Mouse (Mus musculus): ENCODE data around the gene Itpr3. TPM values are rescaled to one million over a fixed set of nuclear protein-coding genes. Genes with fewer than 3 reads are reported as not detected.

Itpr3 gene
- polyA plus RNA-seq, 1 experiment: 10.6 TPM

DNA sequence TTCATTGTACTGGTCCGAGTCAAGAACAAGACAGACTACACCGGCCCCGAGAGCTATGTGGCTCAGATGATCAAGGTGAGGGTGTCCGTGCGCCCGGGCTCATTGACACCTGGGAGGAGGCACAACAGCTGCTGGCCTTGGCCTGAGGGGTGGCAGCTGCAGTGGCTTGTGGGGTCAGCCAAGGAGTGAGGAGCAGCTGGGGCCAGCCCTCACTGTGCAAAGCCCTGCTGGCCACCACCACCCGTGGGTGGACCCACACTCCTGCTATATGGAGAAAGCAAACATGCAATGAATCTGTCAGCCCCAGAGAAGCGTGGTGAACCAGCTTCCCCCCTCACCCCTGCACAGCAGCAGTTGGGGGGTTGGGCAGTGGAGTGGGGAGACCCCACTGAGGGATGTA lies 62.9 kb downstream of the Itpr3 start:
- no peak for DNase-seq (ENCODE audit: low read depth)

DNA sequence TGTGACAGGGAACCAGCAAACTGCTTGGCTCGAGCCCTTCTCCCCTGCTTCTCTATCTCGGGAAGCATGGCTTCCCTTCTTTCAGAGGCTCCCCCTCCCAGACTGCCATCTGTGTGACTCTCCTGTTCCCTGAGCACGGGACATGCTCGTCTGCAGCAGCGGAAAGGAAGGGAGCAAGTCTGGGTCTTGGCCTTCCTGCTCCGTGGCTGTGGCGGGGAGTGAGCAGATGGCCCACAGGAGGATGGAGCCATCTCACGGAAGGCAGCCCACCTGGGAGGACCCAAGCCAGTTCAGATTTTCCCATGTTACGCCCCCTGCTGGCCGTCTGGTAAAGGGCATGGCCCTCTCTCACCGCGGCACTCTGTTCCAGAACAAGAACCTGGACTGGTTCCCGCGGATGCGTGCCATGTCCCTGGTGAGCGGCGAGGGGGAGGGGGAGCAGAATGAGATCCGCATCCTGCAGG lies 63.5 kb downstream of the Itpr3 start:
- no peak for DNase-seq (ENCODE audit: low read depth)

DNA sequence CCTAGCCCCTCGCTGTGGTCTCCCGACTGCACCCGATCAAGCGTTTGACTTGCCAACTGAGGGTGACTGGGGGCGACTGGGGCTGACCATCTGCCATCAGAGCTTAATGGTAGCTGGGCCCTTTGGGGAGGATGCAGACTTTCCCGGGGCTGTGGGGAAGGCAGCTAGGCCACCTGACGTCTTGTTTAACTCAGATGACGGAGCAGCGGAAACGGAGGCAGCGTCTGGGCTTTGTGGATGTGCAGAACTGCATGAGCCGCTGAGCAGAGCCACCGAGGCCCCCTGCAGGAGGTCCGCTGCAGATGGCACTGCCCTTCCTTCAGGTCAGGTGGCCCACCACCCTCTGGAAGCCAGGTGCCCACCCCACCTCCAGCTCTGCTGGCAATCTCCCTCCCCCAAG lies 64.2 kb downstream of the Itpr3 start:
- no peak for DNase-seq (ENCODE audit: low read depth)

DNA sequence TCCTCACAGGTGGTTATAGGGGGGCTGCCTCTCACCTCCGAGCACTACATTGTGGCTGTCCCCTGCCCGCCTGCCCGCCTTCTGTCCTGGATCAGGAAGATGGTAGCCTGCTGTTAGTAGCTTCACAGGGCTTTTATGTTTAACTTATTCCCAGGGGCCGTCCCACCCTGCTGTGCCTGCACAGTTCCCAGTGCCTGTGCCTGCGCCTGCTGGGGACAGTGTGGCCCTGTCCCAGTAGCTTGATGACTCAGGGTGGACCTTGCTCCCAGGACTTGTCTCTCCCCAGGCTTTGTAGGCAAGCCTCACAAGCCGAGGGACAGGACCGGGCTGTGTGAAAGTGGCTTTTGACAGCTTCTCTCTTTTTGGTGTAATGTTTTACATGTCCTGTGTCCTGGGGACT lies 64.7 kb downstream of the Itpr3 start:
- no peak for DNase-seq (ENCODE audit: low read depth)

DNA sequence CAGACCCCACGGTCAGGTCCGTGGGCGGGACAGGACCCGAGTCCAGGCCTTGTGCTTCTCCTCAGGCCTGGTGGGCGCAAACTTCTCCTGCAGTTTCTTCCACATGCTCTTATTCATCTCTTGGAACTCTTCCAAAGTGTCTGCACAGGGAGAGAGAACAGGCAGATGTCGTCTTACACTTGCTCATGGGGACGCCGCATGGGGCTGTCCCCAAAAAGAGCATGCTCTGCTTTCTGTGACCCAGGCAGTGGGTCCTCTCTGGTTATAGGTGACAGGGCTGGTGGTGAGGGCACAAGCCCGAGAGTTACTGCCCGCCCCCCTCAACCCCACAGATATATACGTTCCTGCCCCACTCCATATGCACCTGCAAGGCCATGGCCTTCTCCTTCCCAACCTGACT lies 65.6 kb downstream of the Itpr3 start:
- DNase-seq (ENCODE audit: low read depth): no peak

DNA sequence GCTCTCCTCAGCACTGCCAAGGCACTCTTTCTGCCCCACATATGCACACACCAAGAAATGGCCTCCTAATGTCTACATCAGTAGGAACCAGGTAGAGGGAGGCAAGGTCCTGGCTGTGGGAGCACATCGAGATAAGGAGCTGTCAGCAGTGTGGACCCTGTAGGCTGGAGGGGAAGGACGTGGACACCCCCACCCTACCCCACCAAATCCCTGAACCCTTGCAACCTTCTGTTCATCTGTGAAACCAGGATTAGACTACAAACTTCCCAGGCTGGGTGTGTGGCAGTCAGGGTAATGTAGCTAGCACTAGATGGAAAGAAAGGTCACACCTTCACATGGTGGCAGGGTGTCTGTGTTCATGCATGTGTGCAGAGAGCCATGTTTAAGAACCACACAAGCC lies 66.0 kb downstream of the Itpr3 start:
- no peak for DNase-seq (ENCODE audit: low read depth)

DNA sequence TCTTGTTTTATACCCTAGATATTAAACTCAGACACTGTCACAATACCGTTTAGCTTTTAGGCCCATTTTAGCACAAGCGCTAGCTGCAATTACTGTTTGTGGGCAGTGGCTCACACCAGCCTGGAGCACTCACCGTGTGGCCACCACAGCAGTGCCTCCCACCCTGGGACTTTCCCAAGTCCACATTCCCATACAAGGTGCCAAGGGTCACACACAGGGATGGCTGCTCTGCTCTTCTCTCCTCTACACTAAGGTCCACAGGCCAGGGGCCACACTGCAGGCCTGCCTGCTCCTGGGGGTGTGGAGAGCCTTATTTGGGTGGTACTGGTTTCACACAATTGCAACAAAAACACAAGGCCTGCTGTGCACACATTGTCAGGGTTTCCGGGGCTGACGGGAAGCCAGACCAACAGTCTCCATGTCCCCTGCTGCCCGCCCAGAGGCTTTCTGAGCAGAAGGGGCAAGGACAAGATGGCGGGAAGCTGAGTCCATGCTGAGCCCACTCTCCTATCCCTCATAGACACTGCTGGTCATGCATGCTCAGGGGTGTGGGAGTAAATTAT lies 66.8 kb downstream of the Itpr3 start:
- no peak for DNase-seq (ENCODE audit: low read depth)

DNA sequence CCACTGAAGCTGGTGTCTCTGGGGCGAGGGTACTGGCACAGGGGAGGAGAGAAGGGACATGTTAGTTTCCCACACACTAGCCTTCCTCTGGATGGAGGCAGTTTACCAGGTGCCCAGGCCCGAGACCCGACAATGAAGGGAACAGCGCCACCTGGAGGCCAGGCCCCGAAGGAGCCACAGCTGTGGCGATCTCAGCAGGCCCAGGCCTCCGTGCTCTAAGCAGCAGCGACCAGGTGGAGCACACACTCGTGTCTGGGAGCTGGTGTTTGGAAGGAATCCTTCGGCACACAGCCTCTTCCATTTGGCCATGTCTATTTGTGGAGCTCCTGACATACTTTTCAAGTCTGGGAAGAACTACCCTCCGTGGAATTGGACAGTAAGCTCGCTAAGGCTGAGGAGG lies 68.1 kb downstream of the Itpr3 start:
- no peak for DNase-seq (ENCODE audit: low read depth)

DNA sequence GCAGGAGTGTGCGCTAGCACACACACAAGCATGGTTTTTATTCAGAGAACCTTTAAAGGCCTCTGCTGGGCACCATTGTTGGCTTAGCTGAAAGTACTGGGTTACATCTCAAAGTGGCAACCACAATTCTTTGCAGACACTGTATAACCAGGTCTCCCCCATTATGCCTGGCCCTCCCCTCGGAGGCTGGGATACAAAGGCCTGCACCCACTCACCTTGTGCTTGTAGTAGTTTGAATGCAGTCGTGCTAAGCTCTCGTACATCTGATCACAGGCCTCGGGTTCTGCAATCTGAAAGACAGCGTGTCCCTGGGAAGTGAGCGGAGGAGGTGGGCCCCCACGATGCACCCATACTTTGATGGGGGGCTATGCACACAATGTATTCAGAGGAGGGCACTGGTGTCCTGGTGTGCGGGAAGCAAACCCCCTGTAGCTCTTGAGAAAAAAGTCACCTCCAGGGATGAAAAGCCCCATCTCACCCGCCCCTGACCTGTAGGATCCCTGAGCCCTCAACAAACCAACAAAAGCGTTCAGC lies 68.6 kb downstream of the Itpr3 start:
- no peak for DNase-seq (ENCODE audit: low read depth)

DNA sequence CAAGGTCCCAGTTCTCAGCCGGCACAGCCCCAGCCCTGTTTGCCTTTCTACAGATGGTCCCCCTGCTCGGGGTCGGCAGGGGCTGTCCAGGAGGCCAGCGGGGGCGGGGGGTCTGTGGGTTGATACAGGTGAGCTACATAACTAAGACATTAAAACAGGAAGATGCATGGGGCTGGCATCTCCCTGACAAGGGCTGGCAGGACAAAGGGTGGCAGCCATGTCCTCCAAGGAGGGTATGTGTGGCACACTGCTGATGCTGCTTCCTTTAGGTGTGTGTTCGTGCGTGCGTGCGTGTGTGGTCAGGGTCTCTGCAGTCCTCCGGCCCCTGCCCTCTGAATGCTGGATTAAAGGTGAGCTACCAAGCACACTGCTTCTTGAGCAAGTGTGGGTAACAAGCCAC lies 69.9 kb downstream of the Itpr3 start:
- DNase-seq (ENCODE audit: low read depth): no peak

DNA sequence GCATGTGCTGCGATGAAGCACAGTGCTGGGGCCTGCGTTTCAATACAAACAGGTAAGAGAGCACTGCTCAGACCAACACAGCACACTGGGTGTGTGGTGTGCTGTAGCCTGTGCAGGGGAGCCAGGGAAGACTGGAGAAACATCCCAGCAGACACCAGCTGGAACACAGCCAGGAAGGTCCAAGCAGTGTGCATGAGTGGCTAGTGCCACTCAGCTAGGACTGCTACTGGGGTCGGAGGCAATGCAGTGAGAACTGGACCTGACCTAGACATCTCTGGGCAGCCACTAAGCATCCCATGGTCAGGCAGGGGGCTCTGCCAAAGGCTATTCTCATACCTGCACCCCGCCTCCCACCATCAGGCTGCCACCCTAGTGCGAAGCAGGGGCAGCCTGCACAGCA lies 71.1 kb downstream of the Itpr3 start:
- no peak for DNase-seq (ENCODE audit: low read depth)

DNA sequence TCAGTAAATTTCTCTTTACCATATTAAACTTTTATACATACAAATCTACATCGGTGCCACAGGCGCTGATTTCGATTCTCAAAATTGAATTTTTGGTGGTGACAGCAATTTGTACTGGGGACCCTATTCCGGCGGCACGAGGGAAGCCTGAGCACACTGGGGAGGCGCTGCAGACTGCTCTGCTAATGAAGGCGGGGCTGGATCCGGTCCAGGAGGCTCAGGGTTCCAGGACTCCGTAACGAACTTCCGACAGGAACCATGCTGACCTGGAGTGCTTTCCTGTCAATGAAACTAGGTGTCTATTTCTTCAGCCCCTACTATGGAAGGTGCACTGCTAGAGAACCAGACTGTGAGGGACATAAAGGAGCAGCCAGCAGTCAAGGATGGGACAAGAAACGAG lies 72.2 kb downstream of the Itpr3 start:
- no peak for DNase-seq (ENCODE audit: low read depth)

DNA sequence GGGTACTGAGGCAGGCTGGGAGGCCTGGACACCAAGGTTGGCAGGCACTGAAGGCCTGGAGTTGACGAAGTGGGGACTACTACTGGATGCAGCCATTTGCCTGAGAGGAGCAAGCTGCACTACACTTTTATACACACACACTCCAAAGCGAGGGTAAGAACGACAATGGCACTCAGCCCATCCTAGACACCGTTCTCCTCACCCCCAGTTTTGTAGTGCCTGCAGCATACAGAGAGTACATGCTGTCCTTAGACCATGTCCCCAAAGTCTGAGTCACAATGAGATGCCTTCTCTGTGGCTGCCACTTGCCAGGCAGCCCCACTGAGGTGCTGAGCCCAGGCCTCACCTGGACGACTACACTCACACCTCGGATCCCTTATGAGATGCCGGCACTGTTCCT lies 72.7 kb downstream of the Itpr3 start:
- no peak for DNase-seq (ENCODE audit: low read depth)

DNA sequence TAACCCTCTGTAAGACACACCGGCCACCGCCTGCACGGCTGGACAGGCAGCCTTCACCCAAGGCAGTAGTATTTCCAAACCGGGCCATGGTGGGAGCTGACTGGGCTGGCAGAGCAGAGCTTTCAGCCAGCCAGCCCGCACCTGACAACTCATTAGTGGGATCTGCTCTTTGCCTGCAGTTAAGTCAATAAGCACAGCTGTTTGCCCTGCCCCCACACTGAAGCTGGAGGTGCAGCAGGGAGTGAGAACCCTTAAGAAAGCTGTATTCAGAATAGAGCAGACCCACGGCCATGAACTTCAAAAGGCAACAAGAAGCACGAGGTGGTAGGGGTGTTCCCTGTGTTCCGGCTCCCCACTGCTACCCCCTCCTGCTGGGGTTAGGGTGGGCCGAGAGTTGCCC lies 73.1 kb downstream of the Itpr3 start:
- DNase-seq (ENCODE audit: low read depth): no peak

DNA sequence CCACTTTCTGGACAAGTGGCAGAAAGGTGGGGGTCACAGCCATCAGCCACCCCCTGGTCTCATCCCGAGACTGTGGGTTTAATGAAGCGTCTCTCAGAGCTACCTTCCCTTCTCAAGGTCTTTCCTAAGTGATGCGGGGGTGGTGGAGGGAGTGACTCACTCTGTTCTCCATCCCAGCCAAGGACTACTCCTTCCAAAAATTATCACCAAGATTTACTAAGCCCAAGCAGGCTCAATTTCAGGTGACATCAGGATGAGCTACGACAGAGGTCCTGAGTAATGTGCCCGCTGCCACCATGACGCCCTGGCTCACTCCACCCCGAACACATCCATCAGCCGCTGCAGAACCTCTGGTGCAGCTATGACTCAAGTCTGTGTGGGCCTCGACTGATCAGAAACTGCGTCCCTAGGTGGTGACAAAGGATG lies 74.1 kb downstream of the Itpr3 start:
- DNase-seq (ENCODE audit: low read depth): peak; percentile 67

DNA sequence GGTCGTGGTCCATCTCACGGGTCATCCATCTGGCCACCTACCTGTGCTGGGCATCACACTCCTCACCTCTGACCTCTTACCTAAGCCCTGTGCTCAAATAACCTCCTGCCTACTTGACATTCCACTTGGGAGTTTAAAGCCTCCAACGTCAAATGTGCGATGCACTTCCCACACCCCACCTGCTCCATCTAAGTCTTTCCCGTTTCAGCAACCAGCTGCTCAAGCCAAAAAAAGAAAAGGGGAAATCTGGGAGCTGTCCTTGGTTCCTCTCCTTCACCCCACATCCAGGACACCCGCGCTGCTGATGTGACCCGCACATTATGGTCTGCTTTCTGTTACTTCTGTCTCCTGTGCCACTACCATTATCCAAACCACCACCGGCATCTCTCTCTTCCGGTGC lies 75.1 kb downstream of the Itpr3 start:
- DNase-seq (ENCODE audit: low read depth): no peak

DNA sequence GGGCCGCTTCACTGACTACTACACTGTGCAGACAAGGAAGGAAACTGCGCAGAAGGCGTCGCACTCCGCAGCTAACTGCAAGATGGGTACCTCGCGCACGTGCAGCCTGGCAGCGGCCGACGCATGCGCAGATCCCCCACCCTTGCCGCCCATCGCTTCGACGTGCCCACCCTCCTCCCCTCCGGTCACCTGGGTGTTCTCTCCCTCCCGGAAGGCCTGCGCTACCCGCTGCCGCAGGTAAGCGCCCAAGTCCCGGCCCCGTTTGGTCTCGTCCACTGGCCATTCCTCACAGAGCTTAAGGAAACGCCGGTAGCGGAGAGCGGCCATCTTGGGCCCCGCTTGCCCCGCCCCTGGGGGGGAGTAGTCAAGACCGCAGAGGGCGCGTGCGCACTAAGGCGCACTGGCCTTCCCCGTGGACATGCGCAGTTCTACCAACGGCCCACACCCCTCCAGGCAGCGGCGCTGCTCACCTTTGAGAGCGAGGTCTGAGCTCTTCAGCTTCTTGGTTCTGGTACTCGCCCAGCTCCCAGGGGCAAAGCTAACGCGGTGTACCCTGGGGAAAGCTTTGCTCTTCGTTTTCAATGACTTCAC lies 76.5 kb downstream of the Itpr3 start, which contains the start of gene Uqcc2:
Uqcc2 (minus strand) TSS at position 366 of the 591 bp plus-strand sequence.
- DNase-seq (ENCODE audit: low read depth): peak; percentile 65

DNA sequence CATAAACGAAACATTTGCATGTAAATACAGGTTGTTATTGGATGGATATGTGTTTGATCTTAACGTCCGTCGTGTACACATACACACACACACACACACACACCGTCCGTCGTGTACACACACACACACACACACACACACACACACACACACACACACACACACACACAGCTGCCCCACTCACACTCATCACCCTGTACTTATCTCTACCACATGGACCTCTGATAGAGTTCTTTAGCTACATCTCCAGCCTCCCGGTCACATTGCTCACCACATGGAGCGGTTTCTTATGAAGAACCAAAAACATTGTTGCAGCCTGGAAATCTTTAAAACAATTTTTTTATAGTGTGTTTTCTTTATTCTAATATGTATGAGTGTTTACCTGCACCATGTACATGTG lies 77.1 kb downstream of the Itpr3 start:
- no peak for DNase-seq (ENCODE audit: low read depth)

DNA sequence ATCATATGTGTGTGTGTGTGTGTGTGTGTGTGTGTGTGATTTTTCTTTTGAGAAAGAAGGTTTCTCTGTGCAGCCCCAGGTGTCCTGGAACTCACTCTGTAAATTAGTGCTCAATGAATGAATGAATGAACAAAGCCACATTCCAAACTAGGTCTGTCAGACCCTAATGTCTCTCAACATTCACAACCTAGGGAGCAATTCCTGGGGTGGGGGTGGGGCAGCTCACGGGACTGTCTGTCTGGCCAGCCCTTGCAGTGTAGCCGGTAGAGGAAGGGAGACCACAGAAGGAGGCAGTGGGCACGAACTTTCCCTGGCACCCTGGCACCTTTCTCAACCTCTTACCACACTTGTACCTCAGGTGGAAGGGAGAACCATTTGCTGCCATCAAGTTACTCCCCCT lies 77.6 kb downstream of the Itpr3 start:
- DNase-seq (ENCODE audit: low read depth): no peak

DNA sequence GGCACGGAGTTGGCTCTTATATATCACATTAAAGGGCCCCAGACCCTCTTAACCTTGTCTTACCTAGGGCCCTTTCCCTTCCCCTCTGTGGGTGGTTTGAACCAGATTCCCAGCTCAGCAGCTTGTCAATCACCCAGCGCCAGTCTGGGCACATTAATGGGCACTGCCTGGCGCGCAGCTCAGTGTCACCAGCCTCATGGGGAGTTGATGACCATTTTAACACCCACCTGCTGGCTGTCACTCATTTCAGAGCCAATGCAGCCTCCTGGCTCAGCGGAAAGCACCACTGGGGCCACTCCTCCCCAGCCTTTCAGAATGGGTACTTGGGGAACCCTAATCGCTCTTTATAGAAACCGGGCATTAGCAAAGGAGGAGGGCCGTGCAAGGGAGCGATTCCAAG lies 81.3 kb downstream of the Itpr3 start:
- DNase-seq (ENCODE audit: low read depth): no peak

DNA sequence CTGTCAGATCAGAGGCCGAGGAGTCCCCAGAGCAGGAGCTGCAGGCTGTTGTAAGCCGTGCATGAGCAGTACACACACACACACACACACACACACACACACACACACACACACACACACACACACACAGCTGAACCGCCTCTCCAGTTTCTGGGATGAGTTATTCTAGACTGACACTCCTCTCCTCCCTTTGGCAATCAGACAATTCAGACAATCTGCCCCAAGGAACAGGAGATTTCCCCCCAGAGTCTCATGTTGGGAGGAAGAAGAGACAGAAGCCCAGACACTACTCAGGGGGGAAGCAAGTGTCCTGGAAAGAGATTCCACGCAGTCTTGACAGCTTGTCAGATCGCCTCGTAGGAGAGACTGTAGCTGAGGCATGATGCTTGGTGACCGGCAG lies 82.2 kb downstream of the Itpr3 start:
- DNase-seq (ENCODE audit: low read depth): no peak

DNA sequence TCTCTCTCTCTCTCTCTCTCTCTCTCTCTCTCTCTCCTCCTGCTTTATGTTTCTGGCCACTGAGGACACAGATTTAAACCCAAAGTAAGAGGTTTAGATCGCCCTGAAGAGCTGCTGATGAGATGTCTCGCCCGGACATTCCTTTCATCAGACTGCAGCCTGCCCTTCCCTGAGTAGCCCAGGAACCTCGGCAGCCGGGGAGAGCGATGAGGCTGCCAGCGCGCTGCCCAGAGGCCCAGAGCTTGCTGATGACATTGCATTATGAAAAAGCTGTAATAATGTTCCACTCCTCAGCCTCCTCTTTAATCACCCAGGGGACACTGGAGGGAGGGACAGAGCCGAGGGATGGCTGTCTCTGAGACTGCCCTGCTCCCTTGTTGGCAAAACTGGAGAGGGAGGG lies 83.2 kb downstream of the Itpr3 start:
- DNase-seq (ENCODE audit: low read depth): no peak

DNA sequence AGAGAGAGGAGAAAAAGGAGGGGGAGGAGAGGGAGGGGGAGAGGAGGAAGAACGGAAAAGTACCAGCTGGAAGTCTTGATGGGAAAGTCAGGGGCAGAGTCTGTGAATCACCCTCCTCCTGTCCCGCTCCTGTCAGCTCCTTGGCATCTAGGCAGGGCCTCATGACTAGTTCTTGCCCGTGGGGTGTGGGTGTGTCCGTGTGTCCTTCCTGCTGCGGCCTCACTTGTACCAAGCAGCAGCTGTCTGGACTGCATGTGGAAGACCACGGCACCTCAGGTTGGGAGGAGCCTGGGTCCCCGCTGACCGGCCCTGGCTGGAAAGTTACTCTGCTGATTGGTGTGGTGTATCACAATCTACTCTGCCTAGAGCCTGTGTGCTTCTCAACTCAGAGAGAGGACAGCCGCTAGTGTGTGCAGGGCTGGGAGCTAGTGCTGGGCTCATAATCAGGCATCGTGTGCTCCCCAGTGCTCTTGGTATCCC lies 84.9 kb downstream of the Itpr3 start:
- no peak for DNase-seq (ENCODE audit: low read depth)

DNA sequence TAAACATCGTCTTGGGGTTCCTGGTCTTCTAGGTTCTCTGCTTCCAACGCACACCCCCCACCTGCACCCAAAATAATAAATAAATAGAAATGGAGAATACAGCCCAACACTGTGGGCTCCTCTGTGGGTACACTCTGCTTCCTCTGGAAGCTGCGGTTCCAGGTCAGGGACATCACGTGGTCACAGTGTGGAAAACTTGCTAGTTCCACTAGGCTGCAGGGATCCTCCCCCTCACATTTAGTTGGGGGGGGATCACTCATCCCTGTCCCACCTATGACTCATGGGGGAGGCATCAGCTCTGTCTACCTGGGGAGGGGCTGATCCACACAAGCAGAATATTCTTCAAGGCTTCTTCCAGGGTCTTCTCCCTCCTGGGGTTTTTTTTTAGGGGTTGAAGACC lies 87.0 kb downstream of the Itpr3 start:
- DNase-seq (ENCODE audit: low read depth): no peak
